Mouse (Mus musculus) embryonic facial prominence, embryonic 10.5 days (tissue): ENCODE measurements around the gene Nudt2. TPM values are rescaled to one million over a fixed set of nuclear protein-coding genes. Genes with fewer than 3 reads are reported as not detected.

Source experiments
- DNase-seq: peaks from one replicate; pipeline ENCODE4 v3.0.0-alpha.2; 2017; ENCODE audit warnings: low spot score
- H3K27ac ChIP-seq: fragments of 300-500 bp; sonication (generic); replicated peaks from 2 replicates; pipeline ENCODE4 v1.5.1; 2016; ENCODE audit warnings: mild to moderate bottlenecking
- H3K27me3 ChIP-seq: fragments of 300-500 bp; sonication (generic); replicated peaks from 2 replicates; pipeline ENCODE4 v1.6.1; 2016; ENCODE audit warnings: low read depth, mild to moderate bottlenecking; ENCODE audit not compliant: poor library complexity, severe bottlenecking
- H3K36me3 ChIP-seq: fragments of 300-500 bp; sonication (generic); replicated peaks from 2 replicates; pipeline ENCODE4 v1.6.1; 2016; ENCODE audit warnings: mild to moderate bottlenecking, moderate library complexity
- H3K4me1 ChIP-seq: fragments of 300-500 bp; sonication (generic); 2 replicates; pipeline ENCODE4 v1.6.1; 2016
- H3K4me3 ChIP-seq: fragments of 300-500 bp; sonication (generic); 2 replicates; pipeline ENCODE4 v1.5.1; 2016; ENCODE audit warnings: mild to moderate bottlenecking, moderate library complexity
- H3K9me3 ChIP-seq: fragments of 300-500 bp; sonication (generic); 2 replicates; pipeline ENCODE4 v1.6.1; 2016; ENCODE audit warnings: mild to moderate bottlenecking
- WGBS: fragments of 180-500 bp; shearing (Covaris S2); methylation state at CpG from one replicate; pipeline ENCODE4 v1.1.7; 2016; 5-methylcytosine and 5-hydroxymethylcytosine counted together
- polyA plus RNA-seq: library from polyadenylated mRNA; unstranded; fragments of >200 nt; fragmentation: Nextera tagmentation; extraction: Ambion mirVana; gene quantifications from 2 replicates; pipeline ENCODE4 v1.2.1, GENCODE M21; 2016

Nudt2 gene
- polyA plus RNA-seq, 1 experiment from 2014 or later: 55.4 TPM

- Histone ChIP-seq H3K4me3 (peak overlapping the region; percentile 51; the same call in 1 of the 2 replicates), H3K27ac (no peak overlapping the region), H3K36me3 (no peaks in the 10 kb centered on the region), H3K27me3 (peaks cover 93% of the 10 kb centered on the region), H3K4me1 (peaks cover 27% of the 10 kb centered on the region), H3K9me3 (no peaks in the 10 kb centered on the region)
- WGBS: 35% methylated on average over 5 of the region's 5 CpGs
- no peak for DNase-seq
These were observed 32.1 kb downstream of the Nudt2 start for GRCm38 (mm10) chr4:41497046-41497445.

- Histone ChIP-seq H3K4me1 (peaks cover 32% of the 10 kb centered on the region), H3K27me3 (peaks cover 98% of the 10 kb centered on the region), H3K36me3 (no peaks in the 10 kb centered on the region), H3K9me3 (no peaks in the 10 kb centered on the region), H3K27ac (peak overlapping the region; percentile 48; the same call in 1 of the 2 replicates), H3K4me3 (peak overlapping the region; percentile 51)
- WGBS: 1% methylated on average over 34 of the region's 34 CpGs
- DNase-seq: peak; percentile 83
These were observed 32.6 kb downstream of the Nudt2 start for GRCm38 (mm10) chr4:41497579-41497978.

- DNase-seq: peak; percentile 43
- 6% methylated on average over 72 of the region's 72 CpGs for WGBS
- peak overlapping the region; percentile 48; the same call in 1 of the 2 replicates for H3K27ac ChIP-seq
These were observed 33.3 kb downstream of the Nudt2 start for GRCm38 (mm10) chr4:41497995-41498845.

GRCm38 (mm10) chr4:41498921-41499391 lies 34.0 kb downstream of the Nudt2 start:
- no peak overlapping the region for H3K27ac ChIP-seq
- H3K4me3 ChIP-seq: peak overlapping the region; percentile 51
- peaks cover 90% of the 10 kb centered on the region for H3K27me3 ChIP-seq
- H3K36me3 ChIP-seq: no peaks in the 10 kb centered on the region
- H3K4me1 ChIP-seq: peaks cover 41% of the 10 kb centered on the region
- DNase-seq: peak; percentile 65
- no peaks in the 10 kb centered on the region for H3K9me3 ChIP-seq
- WGBS: 2% methylated on average over 43 of the region's 43 CpGs

More at GRCm38 (mm10) chr4:41497995-41498845, 33.3 kb downstream of the Nudt2 start:
- Histone ChIP-seq H3K4me3 (peak overlapping the region; percentile 51), H3K9me3 (no peaks in the 10 kb centered on the region), H3K36me3 (no peaks in the 10 kb centered on the region), H3K4me1 (peaks cover 39% of the 10 kb centered on the region), H3K27me3 (peaks cover 98% of the 10 kb centered on the region)

GRCm38 (mm10) chr4:41499619-41500018 lies 34.7 kb downstream of the Nudt2 start:
- no peak for DNase-seq
- WGBS: 56% methylated on average over 8 of the region's 8 CpGs
- Histone ChIP-seq H3K27me3 (peaks cover 85% of the 10 kb centered on the region), H3K4me3 (no peak overlapping the region), H3K27ac (no peak overlapping the region), H3K4me1 (peaks cover 41% of the 10 kb centered on the region), H3K36me3 (no peaks in the 10 kb centered on the region), H3K9me3 (peaks cover 3% of the 10 kb centered on the region; the same call in 1 of the 2 replicates)

GRCm38 (mm10) chr4:41500787-41501186 lies 35.8 kb downstream of the Nudt2 start:
- no peak for DNase-seq
- H3K4me3 ChIP-seq: no peak overlapping the region
- H3K4me1 ChIP-seq: peaks cover 44% of the 10 kb centered on the region
- no peaks in the 10 kb centered on the region for H3K36me3 ChIP-seq
- WGBS: 72% methylated on average over 4 of the region's 4 CpGs
- H3K27me3 ChIP-seq: peaks cover 84% of the 10 kb centered on the region
- peaks cover 3% of the 10 kb centered on the region; the same call in 1 of the 2 replicates for H3K9me3 ChIP-seq
- H3K27ac ChIP-seq: no peak overlapping the region

GRCm38 (mm10) chr4:41502171-41502940 lies 37.4 kb downstream of the Nudt2 start:
- H3K27ac ChIP-seq: peak overlapping the region; percentile 57
- peaks cover 78% of the 10 kb centered on the region for H3K27me3 ChIP-seq
- peak overlapping the region; percentile 59 for H3K4me3 ChIP-seq
- H3K9me3 ChIP-seq: peaks cover 3% of the 10 kb centered on the region; the same call in 1 of the 2 replicates
- H3K4me1 ChIP-seq: peaks cover 57% of the 10 kb centered on the region
- WGBS: 8% methylated on average over 20 of the region's 20 CpGs
- no peak for DNase-seq
- no peaks in the 10 kb centered on the region for H3K36me3 ChIP-seq

- under 1% methylated on average over 18 of the region's 18 CpGs for WGBS
- H3K4me1 ChIP-seq: peaks cover 57% of the 10 kb centered on the region
- H3K27ac ChIP-seq: peak within 1 kb of the TSS; percentile 57
- no peaks in the 10 kb centered on the region for H3K36me3 ChIP-seq
- H3K27me3 ChIP-seq: peaks cover 75% of the 10 kb centered on the region
- H3K4me3 ChIP-seq: peak within 1 kb of the TSS; percentile 59
- peaks cover 3% of the 10 kb centered on the region; the same call in 1 of the 2 replicates for H3K9me3 ChIP-seq
- peak; percentile 99 for DNase-seq
These were observed 38.0 kb downstream of the Nudt2 start, which contains the start of gene AI464131 for GRCm38 (mm10) chr4:41502986-41503412. TSS of gene AI464131 (minus strand) at chr4:41503076.

- peaks cover 75% of the 10 kb centered on the region for H3K27me3 ChIP-seq
- H3K27ac ChIP-seq: no peak overlapping the region
- no peak for DNase-seq
- H3K4me3 ChIP-seq: no peak overlapping the region
- H3K9me3 ChIP-seq: peaks cover 3% of the 10 kb centered on the region; the same call in 1 of the 2 replicates
- 75% methylated on average over 5 of the region's 5 CpGs for WGBS
- H3K4me1 ChIP-seq: peaks cover 52% of the 10 kb centered on the region
- H3K36me3 ChIP-seq: no peaks in the 10 kb centered on the region
These were observed 39.4 kb downstream of the Nudt2 start for GRCm38 (mm10) chr4:41504325-41504724.

- H3K27me3 ChIP-seq: peaks cover 75% of the 10 kb centered on the region
- 49% methylated on average over 11 of the region's 11 CpGs for whole genome bisulfite sequencing
- H3K4me1 ChIP-seq: peaks cover 51% of the 10 kb centered on the region
These were observed 40.2 kb downstream of the Nudt2 start for GRCm38 (mm10) chr4:41505131-41505551.

GRCm38 (mm10) chr4:41506156-41506555 lies 41.2 kb downstream of the Nudt2 start:
- DNase-seq: peak; percentile 62
- Histone ChIP-seq H3K4me1 (peaks cover 51% of the 10 kb centered on the region), H3K36me3 (no peaks in the 10 kb centered on the region), H3K27me3 (peaks cover 71% of the 10 kb centered on the region), H3K27ac (peak overlapping the region; percentile 89), H3K9me3 (peaks cover 3% of the 10 kb centered on the region; the same call in 1 of the 2 replicates), H3K4me3 (peak overlapping the region; percentile 62)
- 8% methylated on average over 13 of the region's 13 CpGs for WGBS

More at GRCm38 (mm10) chr4:41505131-41505551, 40.2 kb downstream of the Nudt2 start:
- no peak for DNase-seq
- Histone ChIP-seq H3K9me3 (peaks cover 3% of the 10 kb centered on the region; the same call in 1 of the 2 replicates), H3K36me3 (no peaks in the 10 kb centered on the region), H3K27ac (no peak overlapping the region), H3K4me3 (no peak overlapping the region)

- H3K27me3 ChIP-seq: peaks cover 71% of the 10 kb centered on the region
- no peaks in the 10 kb centered on the region for H3K36me3 ChIP-seq
- peak; percentile 93 for DNase-seq
- H3K9me3 ChIP-seq: peaks cover 3% of the 10 kb centered on the region; the same call in 1 of the 2 replicates
- H3K27ac ChIP-seq: peak overlapping the region; percentile 89
- peaks cover 49% of the 10 kb centered on the region for H3K4me1 ChIP-seq
- under 1% methylated on average over 29 of the region's 29 CpGs for WGBS
- H3K4me3 ChIP-seq: peak overlapping the region; percentile 62
These were observed 42.0 kb downstream of the Nudt2 start for GRCm38 (mm10) chr4:41506906-41507305.
